Mouse (Mus musculus): ENCODE measurements around the gene Fcer1g.

DNA sequence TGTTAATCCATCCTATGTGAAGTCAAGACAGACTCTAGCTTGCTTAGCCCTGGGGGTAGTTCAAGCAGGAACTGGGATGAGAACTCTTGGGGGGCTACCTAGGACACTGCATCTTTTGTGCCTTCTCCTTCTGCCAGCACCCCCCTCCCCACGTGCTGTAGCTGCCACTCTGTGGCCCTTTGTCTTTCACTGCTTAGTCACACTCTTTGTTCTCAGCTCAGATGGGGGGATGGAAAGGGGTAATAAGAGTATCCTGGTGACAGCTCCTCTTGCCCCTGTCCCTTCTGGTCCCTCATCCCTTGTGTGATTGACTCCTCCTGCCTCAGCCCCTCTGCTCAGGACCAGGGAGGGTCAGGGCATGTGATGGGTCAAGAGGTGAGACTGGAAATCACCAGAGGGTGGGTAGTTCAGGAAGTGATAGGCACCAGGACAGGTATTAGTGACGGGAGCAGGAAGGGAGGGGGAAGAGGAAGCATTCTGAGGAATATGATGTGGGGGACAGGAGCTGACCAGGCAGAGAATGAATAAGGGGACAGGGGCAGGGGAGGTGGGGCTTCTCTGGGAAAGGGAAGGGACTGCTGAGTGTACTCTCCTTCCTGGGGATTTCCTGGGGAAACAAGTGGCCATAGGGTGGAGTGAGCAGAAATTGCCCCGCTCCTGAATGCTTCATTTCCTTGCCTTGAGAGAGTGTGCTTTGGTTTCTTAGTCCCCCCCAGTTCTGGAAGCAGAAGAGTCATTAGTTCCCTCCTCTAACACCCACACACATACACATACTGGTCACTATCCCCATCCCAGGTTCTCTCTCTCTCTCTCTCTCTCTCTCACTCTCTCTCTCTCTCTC, 14.4 kb upstream of the Fcer1g start:
- TF ChIP-seq CTCF (IDR thresholded peaks at IDR 0.05) (no peak), POLR2A (IDR thresholded peaks at IDR 0.05; ENCODE audit: insufficient read depth, low read depth, low read length) (no peak)

Data from heart, adult 2 months (tissue).